Mouse (Mus musculus) inflammation-experienced regulatory T-cells, adult 16 weeks (primary cell): ENCODE measurements around the gene Ptbp2. TPM values are rescaled to one million over a fixed set of nuclear protein-coding genes. Genes with fewer than 3 reads are reported as not detected.

Experiments
- polyA plus RNA-seq: library from polyadenylated mRNA; unstranded; fragments of 100-300 nt; shearing (Covaris generic); gene quantifications from one replicate; pipeline ENCODE4 v1.2.1, GENCODE M21; 2017

The Ptbp2 gene
- polyA plus RNA-seq, result 24.9 TPM

DNA sequence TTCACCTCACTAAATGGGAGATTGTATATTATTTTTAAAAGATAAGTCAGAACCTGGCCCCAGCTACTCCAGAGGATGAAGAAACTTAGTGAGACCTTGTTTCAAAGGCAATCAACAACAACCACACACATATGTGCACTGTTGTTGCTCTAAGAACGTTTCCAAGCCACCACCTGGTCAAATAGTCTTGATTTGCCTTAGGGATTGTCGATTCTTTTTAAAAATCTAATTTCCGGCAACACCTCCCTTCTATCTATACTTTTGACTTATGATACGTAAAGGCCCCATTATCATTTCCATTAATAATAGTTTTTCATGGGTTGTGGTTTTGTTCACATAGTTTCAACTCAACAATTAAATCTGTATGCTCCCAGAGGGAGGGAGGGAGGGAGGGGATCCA is at the start of gene Ptbp2:
Gene Ptbp2, minus strand, starts transcription at position 101 of the 400 bp plus-strand sequence.

